Mouse (Mus musculus): ENCODE results near the gene Sparcl1. TPM values are rescaled to one million over a fixed set of nuclear protein-coding genes. Genes with fewer than 3 reads are reported as not detected.
A peak's percentile ranks its signal among the peaks of the same experiment; 100 is the strongest.

The Sparcl1 gene
- polyA plus RNA-seq, 1 experiment = 0.27 TPM

DNA sequence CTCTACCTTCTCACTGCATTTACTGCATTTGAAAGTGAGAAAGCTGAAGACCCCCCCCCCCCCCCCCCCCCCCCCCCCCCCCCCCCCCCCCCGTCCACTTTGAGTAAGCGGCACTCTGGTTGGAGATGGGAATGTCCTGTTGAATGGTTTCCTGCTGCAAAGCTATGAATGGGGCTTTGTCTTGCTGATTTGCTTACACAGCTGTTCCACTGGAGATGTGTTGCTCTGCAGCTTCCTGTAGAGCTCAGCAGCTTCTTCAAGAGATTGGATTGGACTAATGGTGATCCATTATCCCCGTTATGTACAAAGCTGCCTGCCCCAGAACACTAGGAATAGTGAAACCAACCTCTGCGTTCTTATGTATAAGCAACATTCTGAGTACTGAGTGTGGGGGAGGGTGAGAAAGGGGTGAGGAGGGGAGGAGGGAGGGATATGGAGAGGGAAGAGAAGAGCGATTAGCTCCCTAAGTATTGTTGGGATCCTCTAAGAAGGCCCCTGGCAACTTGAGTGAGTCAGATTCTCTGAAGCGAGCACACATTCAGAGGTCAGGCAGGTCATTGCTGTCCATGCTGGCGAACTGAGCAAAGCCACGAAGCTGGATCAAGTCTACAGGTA, 41.2 kb downstream of the Sparcl1 start:
- H3K27ac ChIP-seq (ENCODE audit: insufficient read depth, low read depth, low read length) = no peak overlapping the region
- no peak overlapping the region for H3K4me3 ChIP-seq (ENCODE audit: insufficient read depth, low read length)
- peaks cover 7% of the 10 kb centered on the region for H3K4me1 ChIP-seq (ENCODE audit: control insufficient read depth, insufficient read depth, low read length)
- no peak for TF ChIP-seq POLR2A (IDR thresholded peaks at IDR 0.05; ENCODE audit: borderline replicate concordance, low read depth, low read length)

DNA sequence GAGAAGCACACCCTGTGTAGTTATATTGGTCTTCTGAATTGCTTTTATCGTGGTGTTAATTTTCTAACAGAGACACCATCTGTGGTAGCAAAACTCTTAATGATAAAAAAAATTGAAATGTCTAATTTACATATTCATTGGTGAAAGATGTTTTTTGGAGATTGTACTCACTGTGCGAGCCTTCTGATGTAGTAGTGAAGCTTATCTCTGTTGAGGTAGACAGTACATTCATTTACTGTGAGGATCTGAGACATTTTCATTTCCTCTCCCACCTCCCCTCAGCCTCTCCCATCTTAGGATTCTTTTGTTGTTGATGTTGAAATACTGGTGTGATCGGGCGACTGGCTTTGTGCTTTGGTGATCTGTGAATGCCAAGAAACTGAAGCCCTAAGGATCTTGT, 42.5 kb downstream of the Sparcl1 start:
- H3K4me1 ChIP-seq (ENCODE audit: control insufficient read depth, insufficient read depth, low read length) = peaks cover 4% of the 10 kb centered on the region
- TF ChIP-seq POLR2A (IDR thresholded peaks at IDR 0.05; ENCODE audit: borderline replicate concordance, low read depth, low read length) (no peak), CTCF (IDR thresholded peaks at IDR 0.05; ENCODE audit: low read depth, low read length) (no peak)
- H3K4me3 ChIP-seq (ENCODE audit: insufficient read depth, low read length) = no peak overlapping the region
- no peak overlapping the region for H3K27ac ChIP-seq (ENCODE audit: insufficient read depth, low read depth, low read length)

DNA sequence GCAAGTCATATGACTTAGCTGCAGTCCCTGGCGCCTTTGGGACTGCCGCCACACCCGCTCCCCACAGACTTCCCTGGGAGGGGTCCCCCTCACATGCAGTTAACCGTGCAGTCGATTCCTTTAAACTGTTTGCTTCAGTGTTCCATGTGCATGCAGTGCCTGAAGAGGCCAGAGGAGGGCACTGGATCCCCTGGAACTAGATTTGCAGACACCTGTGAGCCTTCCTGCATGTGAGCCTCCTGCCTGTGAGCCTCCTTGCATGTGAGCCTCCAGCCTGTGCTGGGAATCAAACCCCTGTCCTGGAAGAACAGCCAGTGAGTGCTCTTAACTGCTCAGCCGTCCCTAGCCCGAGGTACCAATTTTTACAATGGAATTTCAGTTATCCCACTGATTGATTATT, 44.8 kb downstream of the Sparcl1 start:
- TF ChIP-seq POLR2A (IDR thresholded peaks at IDR 0.05; ENCODE audit: borderline replicate concordance, low read depth, low read length) (no peak), CTCF (IDR thresholded peaks at IDR 0.05; ENCODE audit: low read depth, low read length) (0 out of 2 replicates have a peak, but pooled peaks have one; percentile 6)
- peaks cover 4% of the 10 kb centered on the region for H3K4me1 ChIP-seq (ENCODE audit: control insufficient read depth, insufficient read depth, low read length)
- no peak overlapping the region for H3K4me3 ChIP-seq (ENCODE audit: insufficient read depth, low read length)
- no peak overlapping the region for H3K27ac ChIP-seq (ENCODE audit: insufficient read depth, low read depth, low read length)

DNA sequence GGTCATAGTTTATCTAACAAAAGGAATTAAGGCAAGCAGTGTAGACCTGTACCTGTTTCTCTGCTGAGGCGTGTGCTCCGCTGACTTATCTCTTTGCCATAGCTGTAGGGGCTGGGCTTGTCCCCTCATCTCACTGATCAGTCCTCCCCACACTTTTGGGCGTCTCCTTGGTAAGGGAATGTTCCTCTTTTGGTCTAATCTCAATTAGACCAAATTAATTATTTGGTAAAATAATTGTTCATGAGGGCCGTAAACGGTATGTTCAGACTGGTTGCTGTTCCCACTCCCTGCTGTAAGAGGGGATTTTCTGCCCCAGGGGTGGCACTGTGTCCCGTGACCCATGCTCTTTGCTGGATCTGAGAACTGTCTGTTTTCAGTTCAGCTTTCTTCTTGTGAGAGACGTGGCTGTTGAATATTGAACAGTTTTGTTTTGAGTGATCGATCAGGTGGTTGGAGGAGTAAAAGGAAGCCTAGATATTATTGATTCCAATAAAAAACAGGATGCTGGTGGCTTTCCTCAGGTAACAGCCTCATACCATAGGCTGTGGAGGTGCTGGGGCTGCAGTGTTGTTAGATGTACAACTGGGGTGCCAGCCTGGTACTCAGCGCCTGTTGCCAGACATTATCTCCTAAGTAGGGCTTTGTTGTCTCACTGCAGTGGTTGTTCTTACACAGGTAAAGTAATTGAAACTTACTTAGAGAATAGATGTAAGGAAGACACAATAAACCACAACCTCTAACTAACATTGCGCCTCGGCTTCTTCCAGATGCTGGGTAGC, 50.6 kb downstream of the Sparcl1 start:
- H3K27ac ChIP-seq (ENCODE audit: insufficient read depth, low read depth, low read length) = no peak overlapping the region
- no peak overlapping the region for H3K4me3 ChIP-seq (ENCODE audit: insufficient read depth, low read length)
- no peaks in the 10 kb centered on the region for H3K4me1 ChIP-seq (ENCODE audit: control insufficient read depth, insufficient read depth, low read length)
- TF ChIP-seq POLR2A (IDR thresholded peaks at IDR 0.05; ENCODE audit: borderline replicate concordance, low read depth, low read length) = no peak
- no peak for TF ChIP-seq CTCF (IDR thresholded peaks at IDR 0.05; ENCODE audit: low read depth, low read length)

DNA sequence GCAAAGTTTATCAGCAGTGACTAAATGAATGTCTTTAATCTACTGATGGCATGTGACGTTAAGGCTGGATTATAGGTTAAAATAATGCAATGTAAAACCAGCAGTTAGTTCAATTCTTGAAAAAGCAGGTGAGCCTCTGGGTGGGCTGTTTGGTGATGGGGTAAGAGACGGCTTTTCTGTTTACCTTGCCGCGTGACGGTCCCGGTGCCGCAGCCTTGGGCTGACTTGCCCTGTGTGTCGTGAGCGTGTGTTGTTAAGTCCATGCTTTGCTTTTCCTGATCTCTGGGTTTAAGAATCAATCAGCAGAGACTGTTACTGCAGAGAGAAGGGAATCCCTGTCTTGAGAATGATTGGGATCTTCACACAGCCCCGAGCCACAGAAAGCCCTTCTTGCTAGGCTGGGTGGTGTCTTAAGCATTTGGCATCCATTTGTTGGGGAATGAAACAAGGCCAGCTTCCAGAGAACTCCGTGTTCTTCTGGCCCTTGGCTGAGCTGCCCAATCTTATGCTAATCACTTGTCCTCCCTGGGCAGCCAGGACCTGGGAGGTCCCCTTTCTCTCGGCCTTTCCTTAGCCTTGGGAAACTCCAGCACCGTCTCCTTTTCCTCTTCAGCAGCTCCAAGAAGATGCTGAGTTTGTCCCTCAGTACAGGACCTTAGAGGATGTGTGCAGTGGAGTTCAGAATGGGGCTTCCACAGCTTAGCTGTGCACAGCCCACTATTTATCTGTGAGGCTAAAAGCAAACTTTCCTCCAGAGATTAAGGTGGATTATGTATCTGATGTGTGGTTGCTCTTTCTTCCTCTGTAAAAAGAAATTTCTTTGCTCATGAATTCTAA, 51.4 kb downstream of the Sparcl1 start:
- Histone ChIP-seq H3K4me3 (ENCODE audit: insufficient read depth, low read length) (no peak overlapping the region), H3K4me1 (ENCODE audit: control insufficient read depth, insufficient read depth, low read length) (no peaks in the 10 kb centered on the region), H3K27ac (ENCODE audit: insufficient read depth, low read depth, low read length) (no peak overlapping the region)
- TF ChIP-seq CTCF (IDR thresholded peaks at IDR 0.05; ENCODE audit: low read depth, low read length) = no peak

DNA sequence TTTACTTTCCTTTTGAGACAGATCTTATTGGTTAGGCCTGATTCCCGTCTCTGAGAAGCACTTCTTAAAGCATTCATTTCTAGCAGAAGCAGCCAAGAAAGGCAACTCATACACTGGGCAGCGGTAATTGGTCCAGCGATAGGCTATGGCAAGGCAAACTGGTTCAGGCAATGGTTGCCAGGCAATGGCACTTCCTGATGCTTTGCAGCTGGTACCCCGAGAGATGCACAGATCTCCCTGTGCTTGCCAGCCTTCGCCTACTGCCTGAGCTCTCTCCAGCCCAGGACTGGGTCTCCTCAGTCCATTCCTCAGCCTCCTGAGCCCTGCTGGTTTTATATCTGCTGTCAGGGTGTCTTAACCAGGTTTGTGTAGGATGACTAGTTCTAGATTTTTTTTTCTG, 53.1 kb downstream of the Sparcl1 start:
- H3K4me1 ChIP-seq (ENCODE audit: control insufficient read depth, insufficient read depth, low read length) = no peaks in the 10 kb centered on the region
- no peak overlapping the region for H3K27ac ChIP-seq (ENCODE audit: insufficient read depth, low read depth, low read length)

DNA sequence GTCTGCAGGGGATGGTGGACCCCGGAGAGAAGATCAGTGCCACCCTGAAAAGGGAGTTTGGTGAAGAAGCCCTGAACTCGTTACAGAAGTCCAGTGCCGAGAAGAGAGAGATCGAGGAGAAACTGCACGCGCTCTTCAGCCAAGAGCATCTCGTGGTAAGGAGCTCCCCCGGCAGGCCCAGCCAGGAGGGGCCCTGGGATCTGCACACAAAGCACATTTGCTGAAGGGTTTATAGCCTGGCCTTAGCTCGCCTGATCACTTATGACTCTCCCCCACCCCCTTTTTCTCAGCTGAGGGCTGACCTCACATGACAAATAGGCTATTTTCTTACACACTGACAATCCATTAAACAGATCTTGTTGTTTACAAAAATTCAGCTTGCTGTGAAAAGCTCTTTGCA, 53.9 kb downstream of the Sparcl1 start:
- Histone ChIP-seq H3K4me3 (ENCODE audit: insufficient read depth, low read length) (no peak overlapping the region), H3K4me1 (ENCODE audit: control insufficient read depth, insufficient read depth, low read length) (no peaks in the 10 kb centered on the region), H3K27ac (ENCODE audit: insufficient read depth, low read depth, low read length) (no peak overlapping the region)
- TF ChIP-seq CTCF (IDR thresholded peaks at IDR 0.05; ENCODE audit: low read depth, low read length) (no peak), POLR2A (IDR thresholded peaks at IDR 0.05; ENCODE audit: borderline replicate concordance, low read depth, low read length) (no peak)

More for the DNA sequence above, 53.1 kb downstream of the Sparcl1 start:
- H3K4me3 ChIP-seq (ENCODE audit: insufficient read depth, low read length) = no peak overlapping the region
- no peak for TF ChIP-seq CTCF (IDR thresholded peaks at IDR 0.05; ENCODE audit: low read depth, low read length)
- TF ChIP-seq POLR2A (IDR thresholded peaks at IDR 0.05; ENCODE audit: borderline replicate concordance, low read depth, low read length) = no peak

DNA sequence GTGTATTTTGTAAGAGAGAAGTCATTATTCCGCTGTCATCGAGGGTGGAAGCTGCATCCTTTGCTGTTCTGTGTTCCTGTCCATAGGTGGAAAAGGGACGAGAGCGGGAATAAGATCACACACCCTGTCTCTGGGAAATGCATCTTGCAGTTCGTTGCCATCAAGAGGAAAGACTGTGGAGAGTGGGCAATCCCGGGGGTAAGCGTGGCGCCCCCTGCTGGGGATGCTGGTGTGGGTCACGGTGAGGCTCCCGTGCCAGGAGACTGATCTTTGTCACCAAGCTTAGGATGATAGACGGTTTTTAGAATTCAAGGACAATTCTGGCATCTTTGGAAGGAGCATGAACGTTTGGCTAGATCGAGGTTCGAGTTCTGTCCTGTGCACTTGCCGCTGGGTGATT, 55.5 kb downstream of the Sparcl1 start:
- TF ChIP-seq POLR2A (IDR thresholded peaks at IDR 0.05; ENCODE audit: borderline replicate concordance, low read depth, low read length) = no peak
- TF ChIP-seq CTCF (IDR thresholded peaks at IDR 0.05; ENCODE audit: low read depth, low read length) = peak; percentile 81
- Histone ChIP-seq H3K27ac (ENCODE audit: insufficient read depth, low read depth, low read length) (no peak overlapping the region), H3K4me1 (ENCODE audit: control insufficient read depth, insufficient read depth, low read length) (no peaks in the 10 kb centered on the region), H3K4me3 (ENCODE audit: insufficient read depth, low read length) (no peak overlapping the region)

DNA sequence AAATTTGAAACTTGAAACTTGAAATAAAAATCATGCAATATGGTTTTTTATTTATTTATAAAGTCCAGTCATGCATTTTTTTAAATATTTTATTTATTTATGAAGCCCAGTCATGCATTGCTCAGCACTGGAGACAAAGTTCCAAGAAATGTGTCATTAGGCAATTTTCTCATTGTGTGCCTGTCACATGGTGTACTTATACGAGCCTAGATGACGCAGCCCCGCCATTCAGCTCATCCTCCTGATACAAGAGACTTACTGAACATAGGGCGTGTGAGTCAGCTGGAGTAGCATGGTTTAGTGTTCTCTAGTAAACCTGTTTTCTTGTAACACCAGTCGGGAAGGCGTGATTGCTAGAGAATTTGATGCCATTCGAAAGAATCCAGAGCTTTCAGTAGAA, 57.2 kb downstream of the Sparcl1 start:
- Histone ChIP-seq H3K4me1 (ENCODE audit: control insufficient read depth, insufficient read depth, low read length) (no peaks in the 10 kb centered on the region), H3K27ac (ENCODE audit: insufficient read depth, low read depth, low read length) (no peak overlapping the region)
- TF ChIP-seq POLR2A (IDR thresholded peaks at IDR 0.05; ENCODE audit: borderline replicate concordance, low read depth, low read length) (no peak), CTCF (IDR thresholded peaks at IDR 0.05; ENCODE audit: low read depth, low read length) (no peak)

DNA sequence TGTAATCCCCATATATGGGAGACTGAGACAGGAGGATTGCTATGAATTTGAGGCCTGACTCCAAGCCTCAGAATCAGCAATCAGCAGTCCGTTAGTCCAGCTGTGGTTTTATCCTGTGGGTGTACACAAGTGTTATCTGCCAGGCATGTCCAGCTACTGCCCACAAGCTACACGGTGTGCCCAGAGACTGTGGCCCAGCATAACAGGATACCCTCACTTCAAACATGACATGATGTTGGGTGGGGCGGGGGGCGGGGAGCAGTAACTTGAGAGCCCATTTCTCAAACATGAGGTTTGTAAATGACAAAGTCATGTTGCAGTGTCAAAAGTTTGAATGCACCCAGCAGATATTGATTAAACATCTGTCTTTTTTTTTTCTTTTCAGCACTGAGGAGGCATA, 57.7 kb downstream of the Sparcl1 start:
- H3K27ac ChIP-seq (ENCODE audit: insufficient read depth, low read depth, low read length) = no peak overlapping the region
- H3K4me3 ChIP-seq (ENCODE audit: insufficient read depth, low read length) = no peak overlapping the region
- TF ChIP-seq POLR2A (IDR thresholded peaks at IDR 0.05; ENCODE audit: borderline replicate concordance, low read depth, low read length) = no peak
- TF ChIP-seq CTCF (IDR thresholded peaks at IDR 0.05; ENCODE audit: low read depth, low read length) = no peak
- no peaks in the 10 kb centered on the region for H3K4me1 ChIP-seq (ENCODE audit: control insufficient read depth, insufficient read depth, low read length)

More for the DNA sequence above, 57.2 kb downstream of the Sparcl1 start:
- no peak overlapping the region for H3K4me3 ChIP-seq (ENCODE audit: insufficient read depth, low read length)

Measured in bone marrow macrophage, adult 2 months (primary cell).